Mouse (Mus musculus) heart, postnatal 36 days (tissue): ENCODE results near the gene Gm525. TPM values are rescaled to one million over a fixed set of nuclear protein-coding genes. Genes with fewer than 3 reads are reported as not detected.
"Not testable (repeated sequence)": the region's sequence is repeated elsewhere in the genome, so short reads cannot be mapped to it uniquely, and the experiment has no call there.

Experiments used
- DNase-seq, 2 experiments: peaks; one replicate each; pipeline ENCODE4 v3.0.0; 2021 to 2022
- intact Hi-C: fragments of 180-260 bp; cut with DNase I; formaldehyde crosslinking; loops from one replicate; pipeline ENCODE4 v1.15.1; 2025
- total RNA-seq, 2 experiments: library from RNA; stranded (reverse); gene quantifications; 2 replicates each; pipeline ENCODE4 v1.2.3; 2021

Gene Gm525
- total RNA-seq, 2 experiments from 2014 or later = not detected

DNA sequence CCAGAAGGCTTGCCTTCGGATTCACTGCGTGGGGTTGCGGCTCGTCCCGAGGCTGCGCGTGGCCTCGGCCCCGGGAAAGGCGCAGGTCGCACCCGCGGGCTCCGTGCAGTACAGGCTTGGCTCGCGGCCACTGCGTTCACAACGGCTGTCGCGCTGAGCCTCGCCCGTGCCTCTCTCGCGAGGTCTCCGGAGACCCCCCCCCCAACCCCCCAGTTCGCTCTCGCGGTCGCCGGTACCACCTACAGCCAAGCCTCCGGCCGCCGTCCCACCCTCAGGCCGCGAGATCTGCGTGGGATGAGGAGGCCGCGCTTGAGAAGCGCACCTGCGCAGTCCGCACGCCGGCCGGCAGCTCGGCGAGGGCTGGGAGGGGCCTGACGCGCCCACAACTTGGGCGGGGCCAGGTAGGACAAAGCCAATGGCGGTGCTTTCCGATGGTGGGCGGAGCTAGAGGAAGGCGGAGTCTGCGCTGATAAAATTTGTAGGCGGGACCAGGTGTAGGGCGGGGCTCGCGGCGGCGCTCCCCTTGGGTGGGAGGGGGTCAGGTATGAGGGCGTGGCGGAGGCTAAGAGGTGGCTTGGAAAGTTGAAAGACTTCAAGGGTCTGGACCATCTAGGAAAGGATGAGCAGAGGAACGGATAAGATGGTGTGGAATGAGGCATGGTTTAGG, 13.1 kb upstream of the Gm525 start:
- intact Hi-C loops = no loop called here

DNA sequence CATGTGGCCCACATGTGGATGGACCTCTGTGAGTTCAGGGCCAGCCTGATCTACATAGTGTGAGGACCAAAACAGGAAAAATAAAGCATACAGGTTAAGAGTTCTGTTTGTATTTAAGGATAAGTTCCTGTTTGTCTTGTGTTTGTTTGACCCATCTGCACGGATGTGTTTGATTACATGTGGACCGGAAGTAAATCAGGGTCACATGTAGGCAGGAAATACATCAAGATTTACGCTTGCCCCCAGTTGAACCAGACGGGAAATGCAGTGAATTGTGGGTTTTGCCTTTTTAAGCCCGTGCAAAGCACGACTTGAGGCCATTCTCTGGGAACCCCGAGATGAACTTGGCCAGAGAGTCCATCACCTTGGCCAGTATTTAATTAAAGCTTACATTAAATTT, 12.3 kb upstream of the Gm525 start:
- intact Hi-C loops = no loop called here
- DNase-seq = no peak

More for the DNA sequence above, 13.1 kb upstream of the Gm525 start:
- peak; percentile 85 to 88 for DNase-seq

DNA sequence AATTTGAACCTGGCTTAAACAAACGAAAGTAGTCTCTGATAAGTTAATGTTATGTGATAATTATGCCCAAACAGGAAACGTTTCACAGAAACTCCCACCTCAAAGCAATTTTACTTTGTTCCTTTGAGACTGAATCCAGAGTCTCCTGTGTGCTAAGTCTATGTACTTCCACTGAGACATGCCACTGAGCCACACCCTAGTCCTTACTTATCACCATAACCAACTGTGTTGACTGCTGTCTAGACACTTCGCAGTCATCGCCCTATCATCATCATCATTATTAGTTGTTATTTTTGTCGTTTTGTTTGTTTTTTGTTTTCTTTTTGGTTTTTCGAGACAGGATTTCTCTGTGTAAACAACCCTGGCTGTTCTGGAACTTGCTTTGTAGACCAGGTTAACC, 9.3 kb upstream of the Gm525 start:
- intact Hi-C loops = no loop called here
- no peak for DNase-seq

DNA sequence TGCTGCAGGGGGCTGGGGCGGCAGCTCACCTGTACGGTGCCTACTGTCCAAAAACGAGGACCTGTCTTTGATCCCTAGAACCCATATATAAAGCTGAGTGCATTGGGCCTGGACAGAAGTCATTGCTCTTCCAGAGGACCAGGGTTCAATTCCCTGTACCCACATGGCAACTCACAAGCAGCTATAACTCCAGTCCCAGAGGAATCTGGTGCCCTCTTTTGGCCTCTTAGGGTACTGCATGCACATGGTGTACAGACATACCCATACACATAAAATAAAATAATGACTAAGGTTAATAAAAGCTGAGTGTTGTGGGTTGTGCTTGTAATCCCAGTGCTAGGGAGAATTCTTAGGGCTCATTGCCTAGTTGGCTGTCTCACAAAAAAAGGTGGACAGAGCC, 8.3 kb upstream of the Gm525 start:
- DNase-seq = no peak
- intact Hi-C loops = no loop called here

DNA sequence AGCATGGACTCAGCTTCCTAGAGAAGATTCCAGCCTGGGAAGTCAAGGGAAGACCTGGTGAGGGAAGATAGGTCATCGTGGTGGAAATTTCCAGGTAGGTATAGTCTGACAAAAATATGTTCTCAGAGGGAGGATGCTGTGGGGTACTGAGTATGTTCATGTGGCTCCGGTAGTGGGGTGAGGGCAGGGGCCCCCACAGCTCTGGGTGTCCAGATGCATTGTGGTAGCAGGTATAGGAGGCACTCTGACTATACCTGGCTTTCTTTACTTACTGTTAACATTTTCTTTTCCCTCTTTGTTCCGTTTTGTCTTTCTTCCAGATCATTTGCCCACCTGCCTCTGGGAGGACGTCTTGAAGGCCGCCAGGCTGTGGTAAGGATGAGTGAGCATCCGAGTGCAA, 7.5 kb upstream of the Gm525 start:
- no peak for DNase-seq
- intact Hi-C loops = no loop called here

DNA sequence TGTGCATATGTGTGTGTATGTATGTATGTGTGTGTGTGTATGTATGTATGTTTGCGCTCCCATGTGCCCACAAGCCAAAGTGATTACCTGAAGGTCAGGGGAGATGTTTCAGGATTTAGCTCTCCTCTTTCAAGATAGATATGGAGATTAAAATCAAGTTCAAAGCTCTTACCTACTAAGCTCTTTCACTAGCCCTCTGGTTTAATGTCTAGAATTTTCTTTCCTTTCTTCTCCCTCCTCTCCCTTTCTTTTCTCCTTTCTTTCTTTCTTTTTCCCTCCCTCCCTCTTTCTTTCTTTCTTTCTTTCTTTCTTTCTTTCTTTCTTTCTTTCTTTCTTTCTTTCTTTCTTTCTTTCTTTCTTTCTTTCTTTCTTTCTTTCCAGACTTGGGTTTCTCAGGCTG, 6.9 kb upstream of the Gm525 start, which contains the start of gene Dgke:
Gene Dgke, minus strand, starts transcription at position 101 of the 400 bp plus-strand sequence.
- no peak for DNase-seq
- intact Hi-C loops = no loop called here

DNA sequence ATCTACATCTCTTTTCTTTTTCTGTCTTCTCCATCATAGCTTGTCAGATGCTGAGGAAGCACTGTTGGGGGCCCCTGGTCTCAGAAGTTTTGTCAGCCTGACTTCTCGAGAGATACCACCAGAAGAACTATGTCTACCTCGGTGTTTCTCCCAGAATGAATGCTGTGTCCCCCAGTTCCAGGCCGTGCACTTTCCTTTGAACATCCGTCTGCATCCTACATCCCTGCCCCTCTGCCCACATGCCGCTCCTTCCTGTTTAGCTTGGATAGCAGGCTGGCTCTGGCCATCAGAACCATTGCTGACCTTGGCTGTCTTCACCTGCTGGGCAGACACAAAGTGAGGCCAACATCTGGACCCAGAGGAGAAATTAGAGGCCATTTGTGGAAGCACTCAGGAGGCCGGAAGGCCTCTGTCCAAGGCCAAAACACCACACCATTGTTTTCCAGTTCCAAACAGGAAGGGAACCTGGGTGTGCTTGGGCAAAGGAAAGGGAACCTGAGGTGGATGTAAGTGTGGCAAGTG, 6.3 kb upstream of the Gm525 start:
- DNase-seq = peak in 1 of 2 experiments; percentile 34
- intact Hi-C loops = no loop called here

DNA sequence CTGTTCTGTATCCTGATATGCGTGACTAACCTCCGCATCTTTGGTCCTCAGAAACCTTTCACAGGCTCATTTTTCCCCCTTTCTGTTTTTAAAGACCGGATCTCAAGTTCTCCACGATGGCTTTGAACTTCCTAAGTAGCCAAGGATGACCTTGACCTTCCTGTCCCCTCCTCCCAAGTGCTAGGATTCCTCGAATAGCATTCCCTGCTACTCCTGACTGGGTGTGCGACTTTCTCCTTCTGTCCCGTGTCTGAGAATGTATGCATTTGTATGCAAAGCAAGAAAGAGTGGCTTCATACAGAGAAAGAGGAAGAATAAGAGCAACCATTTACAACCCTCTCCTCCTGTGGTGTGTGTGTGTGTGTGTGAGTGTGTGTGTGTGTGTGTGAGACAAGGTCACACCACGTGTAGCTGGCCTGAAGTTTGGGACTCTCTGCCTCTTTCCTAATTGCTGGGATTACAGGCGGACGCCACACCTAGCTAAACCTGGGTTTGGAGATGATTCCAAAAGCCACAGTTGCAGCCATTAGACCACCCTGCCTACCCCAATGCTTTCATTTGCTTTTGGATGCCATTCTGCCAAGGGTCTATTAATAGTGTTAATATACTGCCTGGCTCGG, 5.7 kb upstream of the Gm525 start:
- intact Hi-C loops = loop anchor here (2.0 kb wide), 2 partner anchors 69 to 79 kb away; partner anchors contain the start of gene Trim25
- no peak for DNase-seq

DNA sequence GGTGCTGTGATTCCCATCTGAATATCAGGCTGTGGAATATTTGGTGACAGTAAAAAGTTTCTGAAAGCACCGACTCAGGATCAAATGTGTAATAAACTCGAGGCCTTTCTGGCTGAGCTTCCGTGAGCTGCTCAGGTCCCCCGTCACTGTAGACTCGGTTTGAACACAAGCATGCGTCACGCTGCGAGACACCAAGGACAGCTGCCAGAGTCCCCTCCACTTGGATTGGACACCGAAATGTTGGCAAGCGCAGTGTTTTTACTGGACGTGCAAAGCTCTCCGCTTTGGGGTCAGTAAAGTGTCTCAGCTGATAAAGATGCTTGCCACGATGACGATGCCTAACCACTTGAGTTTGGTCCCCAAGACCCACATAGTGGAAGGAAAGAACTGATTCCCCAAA, 5.0 kb upstream of the Gm525 start:
- intact Hi-C loops = loop anchor here (2.0 kb wide), 2 partner anchors 70 to 80 kb away; partner anchors contain the start of gene Trim25
- peak; percentile 39 to 64 for DNase-seq

DNA sequence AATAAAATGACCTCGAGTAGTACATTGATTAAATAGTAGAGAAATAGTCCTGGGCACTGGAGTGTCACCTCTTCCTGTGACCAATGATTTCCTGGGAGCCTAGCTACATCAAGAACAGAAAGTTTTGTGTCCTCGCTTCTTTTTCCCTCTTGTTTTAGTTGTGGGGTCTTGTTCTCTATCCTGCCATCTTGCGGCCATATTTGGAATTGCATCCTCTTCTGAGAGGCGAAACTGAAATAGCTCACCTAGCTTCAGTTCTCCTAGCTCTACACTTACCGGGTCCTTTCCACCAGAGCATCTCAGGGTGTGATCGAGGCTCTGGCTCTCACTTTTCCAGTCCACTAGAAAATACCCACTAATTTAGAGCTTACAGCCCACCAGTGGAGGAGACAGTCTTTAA, 4.3 kb upstream of the Gm525 start:
- DNase-seq = peak; percentile 74 to 76
- intact Hi-C loops = loop anchor here (2.0 kb wide), 2 partner anchors 71 to 81 kb away; partner anchors contain the start of gene Trim25

DNA sequence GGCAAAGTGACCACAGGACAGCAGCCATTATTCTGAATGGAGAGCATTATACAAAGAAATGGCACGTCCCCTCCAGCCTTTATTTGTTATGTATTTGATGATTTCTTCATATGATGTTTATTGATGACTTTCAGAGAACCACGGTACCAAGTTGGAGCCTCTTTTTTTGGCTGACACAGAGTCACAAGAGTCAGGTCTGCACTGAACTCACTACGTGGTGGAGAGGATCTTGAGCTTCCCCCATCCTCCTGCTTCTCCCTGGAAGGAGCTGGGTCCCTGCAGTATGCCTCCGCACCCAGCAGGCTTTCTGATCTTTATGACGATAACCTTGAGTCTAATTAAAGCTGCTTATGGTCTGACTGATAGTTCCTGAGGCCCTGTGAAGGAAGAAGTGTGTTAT, 2.1 kb upstream of the Gm525 start:
- no peak for DNase-seq
- intact Hi-C loops = no loop called here

DNA sequence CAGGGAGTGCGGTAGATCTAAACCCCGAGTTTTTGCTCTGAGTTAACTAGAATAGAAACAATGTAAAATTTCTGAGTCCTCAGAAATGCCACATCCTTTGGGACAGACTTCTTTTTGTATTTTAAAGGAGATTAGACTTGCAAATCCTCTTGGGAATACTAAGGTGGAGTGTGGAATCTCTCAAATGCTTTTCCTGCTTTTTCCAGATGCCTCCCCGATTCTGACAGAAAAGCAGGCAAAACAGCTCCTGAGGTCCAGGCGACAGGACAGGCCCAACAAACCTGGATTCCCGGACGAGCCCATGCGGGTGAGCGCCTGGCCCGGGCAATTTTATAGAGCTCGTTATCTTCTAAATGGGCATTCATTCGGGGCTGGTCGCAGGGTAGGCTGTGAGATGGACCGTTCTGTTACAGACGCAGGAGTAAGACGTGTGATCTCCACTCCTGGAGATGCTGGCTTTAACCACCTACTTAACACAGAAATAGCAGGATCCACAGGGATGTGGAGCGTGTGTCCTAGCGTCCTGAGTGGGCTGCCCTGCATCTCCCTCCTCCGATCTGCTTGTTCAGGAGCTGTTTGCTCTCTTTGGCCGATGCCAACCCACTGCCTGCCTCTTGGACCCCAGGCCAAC, 1.3 kb downstream of the Gm525 start:
- intact Hi-C loops = no loop called here
- DNase-seq = no peak

DNA sequence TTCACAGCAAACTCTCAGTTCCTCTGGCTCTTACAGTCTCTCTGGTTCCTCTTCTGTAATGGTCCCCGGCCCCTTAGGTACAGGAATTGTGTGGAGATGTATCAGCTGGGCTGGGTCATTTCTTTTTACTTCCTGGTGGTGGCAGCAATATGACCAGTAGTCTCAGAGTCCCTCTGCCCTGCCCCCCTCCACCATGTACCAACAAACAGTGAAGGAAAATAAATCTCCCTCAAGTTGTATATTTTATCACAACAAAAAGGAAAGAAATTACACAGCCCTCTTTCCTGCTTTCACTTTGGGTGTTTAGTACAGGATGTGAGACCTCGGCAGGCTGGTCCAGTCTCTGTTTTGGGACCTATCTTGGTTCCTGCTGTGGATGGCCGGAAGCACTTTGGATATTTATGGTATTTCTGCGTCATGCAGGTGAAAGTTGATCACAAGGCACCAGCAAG, 2.8 kb downstream of the Gm525 start:
- DNase-seq = no peak
- intact Hi-C loops = no loop called here

DNA sequence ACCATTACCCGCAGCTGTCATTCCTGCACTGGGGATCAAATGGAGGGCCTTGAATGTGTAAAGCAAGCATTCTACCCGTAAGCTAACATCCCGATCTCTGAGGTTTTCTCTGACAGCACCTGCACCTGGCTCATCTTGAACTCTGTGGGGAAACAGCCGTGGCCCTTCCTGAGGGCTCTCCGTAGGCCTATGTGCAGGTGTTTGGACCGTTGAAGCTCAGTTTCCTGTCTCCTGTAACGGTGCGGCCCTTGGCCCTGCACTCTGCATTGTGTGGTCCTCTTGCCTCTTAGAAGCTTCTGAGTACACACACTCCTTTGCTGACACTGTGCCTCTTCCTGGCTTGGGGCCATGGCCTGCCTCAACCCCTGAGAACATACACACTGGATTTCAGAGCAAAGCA, 4.0 kb downstream of the Gm525 start:
- intact Hi-C loops = no loop called here
- no peak for DNase-seq

DNA sequence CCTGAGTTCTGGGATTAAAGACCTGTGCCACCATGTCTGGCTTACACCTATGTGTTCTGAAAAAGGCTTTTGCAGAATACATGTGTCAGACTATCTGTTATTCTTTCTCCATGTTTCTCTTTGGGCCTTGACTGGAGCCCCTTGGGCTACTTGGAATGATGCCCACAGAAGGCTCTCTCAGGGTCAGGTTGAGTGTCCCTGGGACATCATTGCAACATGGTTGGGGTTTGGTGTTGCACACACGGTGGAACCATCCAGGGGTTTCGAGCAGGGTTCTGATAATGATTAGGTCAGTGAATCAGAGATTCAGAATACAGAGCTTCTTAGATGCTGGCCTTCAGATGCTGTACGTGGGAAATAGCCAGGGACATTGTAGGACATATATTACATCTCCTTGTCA, 4.7 kb downstream of the Gm525 start:
- no peak for DNase-seq
- intact Hi-C loops = no loop called here

DNA sequence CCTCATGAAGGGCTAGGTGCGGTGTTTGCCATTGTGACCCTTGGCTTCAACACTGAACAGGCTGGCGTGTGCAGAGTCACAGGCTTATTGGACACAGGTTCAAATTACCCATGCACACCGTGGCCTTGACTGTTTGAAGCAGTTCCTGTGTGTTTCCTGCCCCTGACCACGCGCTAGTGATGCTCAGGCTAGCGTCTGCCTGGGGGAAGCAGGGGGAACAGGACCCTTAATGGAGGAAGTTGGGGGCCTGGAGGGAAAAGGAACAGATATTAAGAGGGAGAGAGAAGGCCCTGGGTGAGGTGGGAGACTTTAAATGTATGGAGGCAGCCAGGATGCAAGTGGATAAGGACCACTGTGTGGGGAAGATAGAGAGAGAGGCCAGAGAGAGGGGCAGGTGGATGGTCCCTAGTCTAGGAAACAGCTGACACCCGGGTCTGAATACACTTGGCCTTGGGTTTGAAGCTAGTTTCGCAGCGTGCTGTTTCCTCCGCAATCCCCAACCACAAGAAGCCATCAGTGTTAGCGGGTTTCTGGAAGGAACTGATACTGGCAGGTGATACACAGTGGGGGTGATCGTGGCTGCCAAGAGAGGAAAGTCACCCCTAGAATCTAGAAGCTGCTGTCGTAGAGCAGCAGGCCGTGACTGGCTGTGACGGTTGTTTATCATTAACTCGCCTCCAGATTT, 5.5 kb downstream of the Gm525 start:
- DNase-seq = no peak
- intact Hi-C loops = no loop called here

DNA sequence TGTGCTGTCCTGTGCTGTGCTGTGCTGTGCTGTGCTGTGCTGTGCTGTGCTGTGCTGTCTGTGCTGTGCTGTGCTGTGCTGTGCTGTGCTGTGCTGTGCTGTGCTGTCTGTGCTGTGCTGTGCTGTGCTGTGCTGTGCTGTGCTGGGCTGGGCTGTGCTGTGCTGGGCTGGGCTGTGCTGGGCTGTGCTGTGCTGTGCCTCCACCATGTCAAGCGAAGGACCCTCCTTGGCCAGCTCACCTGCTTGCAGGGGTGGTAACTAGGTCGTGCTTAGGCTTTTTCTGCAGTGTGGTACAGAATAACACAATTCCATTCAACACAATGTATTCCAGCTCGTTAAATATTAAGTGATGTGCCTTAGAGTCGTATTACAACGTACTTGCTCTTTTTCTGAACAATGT, 8.3 kb downstream of the Gm525 start:
- DNase-seq, intact Hi-C loops: not testable (repeated sequence)

DNA sequence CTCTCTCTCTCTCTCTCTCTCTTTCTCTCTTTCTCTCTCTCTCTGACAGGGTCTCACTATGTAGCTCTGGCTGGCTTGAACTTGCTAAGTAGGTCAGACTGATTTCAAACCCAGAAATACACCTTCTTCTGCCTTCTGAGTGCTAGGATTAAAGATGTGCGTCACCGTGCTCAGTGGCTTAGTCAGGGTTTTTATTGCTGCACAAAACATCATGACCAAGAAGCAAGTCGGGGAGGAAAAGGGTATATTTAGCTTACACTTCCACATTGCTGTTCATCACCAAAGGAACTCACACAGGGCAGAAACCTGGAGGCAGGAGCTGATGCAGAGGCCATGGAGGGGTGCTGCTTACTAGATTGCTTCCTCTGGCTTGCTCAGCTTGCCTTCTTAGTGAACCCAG, 9.1 kb downstream of the Gm525 start:
- intact Hi-C loops = not testable (repeated sequence)

DNA sequence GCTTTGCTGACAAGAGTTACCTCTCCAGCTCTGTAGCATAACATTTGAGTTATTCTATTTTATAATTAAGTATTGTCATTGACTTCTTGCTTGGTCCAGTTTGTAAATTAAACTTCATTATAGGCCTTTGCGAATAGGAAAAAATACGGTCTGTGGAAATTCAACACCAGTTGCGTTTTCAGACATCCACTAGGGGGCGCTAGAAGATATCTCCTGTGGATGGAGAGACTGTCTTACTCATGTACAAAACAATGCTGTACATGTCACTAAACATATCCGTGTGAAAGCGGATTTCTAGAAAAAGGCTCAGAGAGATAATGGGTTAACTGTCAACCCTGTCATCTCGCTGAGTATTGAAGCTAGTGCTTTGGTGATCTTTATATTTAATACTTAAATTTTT, 11.0 kb downstream of the Gm525 start:
- DNase-seq = peak; percentile 47 to 56

More for the DNA sequence above, 9.1 kb downstream of the Gm525 start:
- not testable (repeated sequence) for DNase-seq

DNA sequence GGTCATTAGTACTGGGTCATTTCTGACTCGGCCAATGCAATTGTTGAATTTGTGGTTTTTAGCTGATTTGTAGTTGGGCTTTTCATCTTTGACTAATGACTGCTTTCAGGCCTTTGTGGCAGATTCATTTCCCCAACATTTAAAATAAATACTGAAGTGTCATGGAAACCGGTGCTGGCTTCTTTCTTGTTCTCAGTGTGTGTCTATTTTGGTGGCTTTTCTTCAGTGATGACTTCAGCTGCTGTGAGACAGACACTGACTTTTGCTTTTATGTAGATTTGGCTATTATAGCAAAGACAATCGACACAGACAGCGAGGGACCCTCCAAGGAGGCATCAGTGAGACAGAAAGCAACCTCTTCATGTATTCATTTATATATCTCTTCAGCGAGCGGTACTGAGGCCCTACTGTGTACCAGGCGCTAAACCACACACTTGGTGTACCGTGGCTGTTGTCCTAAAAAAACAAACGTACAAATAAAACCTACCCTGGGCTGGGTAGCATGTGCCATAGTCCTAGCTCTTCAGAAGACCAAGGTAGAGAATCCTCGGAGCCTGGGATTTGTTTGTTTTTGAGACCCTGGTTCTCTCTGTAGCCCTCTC, 12.7 kb downstream of the Gm525 start:
- no peak for DNase-seq
- intact Hi-C loops = no loop called here

More for the DNA sequence above, 11.0 kb downstream of the Gm525 start:
- intact Hi-C loops = no loop called here
